ENCODE assay signal across 30 mouse cellular contexts in the genomic region with DNA sequence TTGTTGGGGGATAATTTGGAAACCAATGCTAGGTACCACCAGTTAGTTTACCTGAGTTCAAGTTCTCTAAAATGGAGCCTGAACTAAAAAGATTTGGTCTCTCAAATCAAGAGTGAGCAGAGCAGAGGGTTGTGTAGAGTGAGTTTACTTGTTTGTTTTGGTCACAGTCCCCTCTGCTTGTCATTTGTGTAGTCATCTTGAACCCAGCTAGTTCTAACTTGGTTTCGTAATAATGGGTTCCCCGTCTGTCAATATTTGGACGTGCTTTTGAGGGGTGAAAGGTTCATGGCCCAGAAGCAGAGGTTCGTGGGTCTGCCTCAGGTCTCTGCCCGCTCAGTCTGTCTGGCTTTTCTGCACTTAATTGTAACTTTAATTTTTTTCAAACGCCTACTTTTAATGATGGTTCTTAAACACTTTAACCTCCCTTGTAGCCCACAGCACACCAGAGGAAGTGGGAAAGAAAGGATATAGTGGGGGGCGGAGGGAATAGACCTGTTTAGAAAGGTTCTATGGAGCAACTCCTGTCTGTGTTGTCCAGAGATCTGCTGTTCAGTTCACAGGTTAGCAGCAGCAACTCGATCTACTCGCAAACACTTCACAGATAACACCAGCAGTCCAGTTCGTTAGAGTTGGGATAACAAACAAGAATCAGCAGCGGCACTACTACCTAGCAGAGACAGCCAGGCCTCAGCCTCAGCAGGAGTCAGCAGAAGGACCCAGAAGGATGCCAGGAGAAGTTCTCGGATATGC. TPM values are rescaled to one million over a fixed set of nuclear protein-coding genes. Genes with fewer than 3 reads are reported as not detected.
"Had no signal": no experiment of that assay in that cellular context is flagged by ENCODE, and none has a peak within 500 bp of the region (broad histone marks: within the 10 kb centered on the region; RNA-seq: fewer than 3 reads in every experiment).

No protein-coding gene starts in this region.

- H3K27ac ChIP-seq: gastrocnemius, adult 2 months; heart, embryonic 10.5 days; heart, embryonic 13.5 days; heart, embryonic 15.5 days; hindbrain, embryonic 13.5 days; hindbrain, embryonic 15.5 days; hindbrain, postnatal 0 days; kidney, embryonic 15.5 days; kidney, postnatal 0 days; limb, embryonic 13.5 days; limb, embryonic 15.5 days had no signal

- ATAC-seq: forebrain, embryonic 16.5 days; hindbrain, postnatal 0 days; intestine, embryonic 16.5 days had no signal

- H3K36me3 ChIP-seq: heart, embryonic 10.5 days; heart, embryonic 13.5 days; heart, embryonic 15.5 days; hindbrain, embryonic 13.5 days; hindbrain, embryonic 15.5 days; kidney, embryonic 15.5 days; limb, embryonic 13.5 days; limb, embryonic 15.5 days had no signal

- H3K27me3 ChIP-seq: heart, embryonic 13.5 days; heart, embryonic 15.5 days; hindbrain, embryonic 15.5 days; limb, embryonic 15.5 days had no signal

- H3K4me3 ChIP-seq: gastrocnemius, adult 2 months; heart, embryonic 10.5 days; heart, embryonic 13.5 days; heart, embryonic 15.5 days; hindbrain, embryonic 13.5 days; hindbrain, embryonic 15.5 days; kidney, embryonic 15.5 days; limb, embryonic 13.5 days; limb, embryonic 15.5 days had no signal

- DNase-seq: gastrocnemius, adult 2 months; gastrocnemius, postnatal 10 days; gastrocnemius, postnatal 36 days; heart, adult 18-20 months; heart, postnatal 14 days; heart, postnatal 36 days; kidney, adult 11 months; kidney, adult 2 months; kidney, adult 9 months; kidney, postnatal 14 days; kidney, postnatal 36 days; layer of hippocampus, adult 9-11 months; layer of hippocampus, postnatal 36 days; left cerebral cortex, postnatal 4 days had no signal

- H3K9me3 ChIP-seq: heart, embryonic 10.5 days; heart, embryonic 13.5 days; heart, embryonic 15.5 days; hindbrain, embryonic 13.5 days; hindbrain, embryonic 15.5 days; kidney, embryonic 15.5 days; limb, embryonic 13.5 days; limb, embryonic 15.5 days had no signal

- H3K4me2 ChIP-seq: heart, embryonic 13.5 days; heart, embryonic 15.5 days; hindbrain, embryonic 13.5 days; hindbrain, embryonic 15.5 days; kidney, embryonic 15.5 days; limb, embryonic 13.5 days; limb, embryonic 15.5 days had no signal

- H3K9ac ChIP-seq: heart, embryonic 13.5 days; heart, embryonic 15.5 days; hindbrain, embryonic 13.5 days; hindbrain, embryonic 15.5 days; kidney, embryonic 15.5 days; limb, embryonic 13.5 days; limb, embryonic 15.5 days had no signal

RNA-seq across cellular contexts. Expression of a gene that starts 56.4 kb away (rescaled TPM):
- polyA plus RNA-seq: gonadal fat pad, adult 2 months; heart, embryonic 10.5 days; hindbrain, embryonic 13.5 days; hindbrain, embryonic 15.5 days; hindbrain, postnatal 0 days; intestine, embryonic 14.5 days; intestine, embryonic 16.5 days; kidney, adult 2 months; large intestine, adult 2 months; limb, embryonic 11.5 days had no signal
